Mouse (Mus musculus) right cerebral cortex, postnatal 10 days (tissue): Measurements from ENCODE around the gene Cog1.
A peak's percentile ranks its signal among the peaks of the same experiment; 100 is the strongest.
"Not testable (repeated sequence)": the region's sequence is repeated elsewhere in the genome, so short reads cannot be mapped to it uniquely, and the experiment has no call there.

Experiments used
- DNase-seq, 2 experiments: peaks; one replicate each; pipeline ENCODE4 v3.0.0; 2021; ENCODE audit warnings: low spot score in 2 of 2

Gene Cog1

DNA sequence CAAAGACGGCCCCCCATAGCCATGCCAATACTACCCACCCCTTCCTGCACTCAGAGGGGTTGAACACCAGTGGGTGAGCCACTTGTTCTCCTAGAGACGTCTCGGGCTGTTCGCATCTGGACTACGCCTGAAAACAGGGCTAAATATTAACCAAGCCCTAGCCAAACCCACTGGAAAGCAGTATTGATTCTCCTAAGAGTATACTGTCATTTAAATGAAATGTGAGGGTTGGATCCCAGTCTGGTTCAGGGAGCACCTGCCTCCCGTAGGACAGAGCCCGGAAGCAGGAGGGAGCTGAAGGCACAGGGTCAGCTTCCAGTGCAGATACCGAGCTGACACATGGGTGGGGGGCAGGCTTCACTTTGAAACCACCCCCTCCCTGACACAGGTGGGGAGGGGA, 17.1 kb upstream of the Cog1 start:
- no peak for DNase-seq

DNA sequence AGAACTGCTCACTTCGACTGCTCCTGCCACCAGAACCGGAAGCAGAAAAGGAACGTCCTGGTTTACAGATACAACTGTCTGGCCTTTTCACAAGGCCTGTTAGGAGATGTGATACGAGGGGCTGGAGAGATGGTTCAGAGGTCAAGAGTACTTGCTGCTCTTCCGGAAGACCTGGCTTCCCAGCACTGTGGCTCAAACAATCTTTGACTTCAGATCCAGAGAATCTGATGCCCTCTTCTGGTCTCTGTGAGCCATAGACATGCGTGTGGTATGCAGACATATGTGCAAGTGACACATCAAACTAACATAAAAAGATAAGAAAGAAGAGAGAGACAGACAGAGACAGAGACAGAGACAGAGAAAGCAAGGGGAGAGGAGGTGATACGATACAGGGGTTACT, 16.7 kb upstream of the Cog1 start:
- DNase-seq: no peak

DNA sequence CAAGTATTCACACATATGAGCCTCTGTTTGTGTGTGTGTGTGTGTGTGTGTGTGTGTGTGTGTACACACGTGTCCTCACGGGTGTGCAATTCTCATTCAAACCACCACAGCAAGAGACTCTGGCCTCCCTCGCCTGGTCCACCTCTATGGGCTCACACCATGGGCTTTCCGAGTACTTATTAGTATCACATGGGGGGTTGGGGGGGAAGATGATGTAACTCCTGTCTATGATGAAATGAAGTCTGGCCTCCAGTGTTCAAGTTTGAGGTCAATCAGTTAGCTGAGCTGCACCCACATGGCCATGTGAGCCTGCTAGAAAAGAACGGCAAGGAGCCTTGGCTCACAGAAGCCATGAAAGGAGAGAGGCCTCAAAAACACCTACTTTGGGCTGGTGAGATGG, 15.6 kb upstream of the Cog1 start:
- DNase-seq: no peak

DNA sequence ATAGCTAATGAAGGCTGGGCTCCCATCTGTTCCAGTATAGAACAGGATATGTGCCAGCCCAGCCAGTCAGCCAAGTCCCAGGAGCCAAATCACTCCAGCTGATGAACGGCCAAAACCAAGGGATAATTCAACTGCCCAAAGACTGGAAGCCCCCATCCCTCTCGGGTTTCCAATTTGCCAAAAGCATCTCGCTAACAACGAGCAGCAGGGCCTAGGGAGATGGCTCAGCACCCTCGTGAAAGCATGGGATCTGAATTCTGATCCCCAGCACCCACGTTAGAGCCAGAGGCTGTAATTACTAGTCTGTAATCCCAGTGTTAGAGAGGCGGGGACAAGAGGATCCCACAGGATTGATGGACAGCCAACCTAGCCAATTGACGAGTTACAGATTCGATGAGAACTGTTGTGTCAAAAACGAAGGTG, 14.3 kb upstream of the Cog1 start:
- no peak for DNase-seq

DNA sequence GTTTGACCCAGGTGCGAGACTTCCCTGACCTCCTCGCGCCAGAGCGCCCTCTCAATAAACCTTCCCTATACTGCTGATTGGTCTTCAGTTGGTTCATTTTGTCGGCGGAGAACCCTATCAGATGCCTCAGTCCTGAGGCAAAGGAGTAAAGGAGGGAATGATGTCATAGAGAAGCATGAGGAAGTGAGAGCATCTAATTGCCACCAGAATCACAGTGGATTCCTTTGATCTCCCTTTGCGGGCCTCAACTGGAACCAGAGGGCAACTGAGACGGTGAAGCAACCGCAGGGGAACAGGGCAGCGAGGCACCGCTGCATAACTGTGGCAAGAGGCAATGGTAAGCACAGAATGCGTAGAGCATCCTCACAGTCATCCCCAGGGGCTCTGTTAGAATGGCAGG, 10.3 kb upstream of the Cog1 start:
- no peak for DNase-seq

DNA sequence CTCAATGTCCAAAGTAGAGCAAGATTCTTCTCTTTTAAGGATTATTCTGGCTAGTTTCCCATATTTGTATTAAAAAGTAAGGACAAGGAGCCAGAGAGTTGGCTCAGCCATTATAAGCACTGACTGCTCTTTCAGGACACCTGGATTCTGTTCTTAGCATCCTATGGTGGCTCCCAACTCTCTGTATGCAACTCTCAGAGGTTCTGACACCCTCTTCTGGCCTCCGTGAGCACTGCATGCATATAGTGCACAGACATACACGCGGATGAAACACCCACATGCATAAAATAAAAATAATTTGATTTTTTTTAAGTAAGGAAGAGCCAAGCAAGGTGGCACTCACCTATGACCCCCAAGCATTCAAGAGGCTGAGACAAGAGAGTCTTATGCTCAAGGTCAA, 3.8 kb upstream of the Cog1 start:
- DNase-seq: no peak

DNA sequence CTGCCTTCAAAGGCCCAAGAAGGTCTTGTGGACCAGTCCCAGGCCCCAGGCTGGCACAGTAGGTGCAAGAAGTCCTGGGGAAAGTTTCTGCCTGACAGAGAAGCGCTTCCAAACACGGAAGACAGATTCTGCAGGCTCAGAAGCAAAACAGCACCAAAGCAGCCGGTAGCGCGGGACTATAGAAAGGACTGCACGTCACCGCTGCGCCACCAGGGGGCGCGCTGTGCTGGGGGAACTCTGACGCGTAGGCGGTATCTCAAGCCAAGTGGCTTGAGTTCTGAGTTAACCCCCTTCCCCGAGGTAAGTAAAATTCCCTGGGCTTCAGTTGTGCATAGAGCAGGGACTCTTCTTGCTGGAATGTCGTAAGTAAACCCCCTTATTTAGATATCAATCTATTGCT, 817 bp upstream of the Cog1 start:
- peak; percentile 78 to 88 for DNase-seq

DNA sequence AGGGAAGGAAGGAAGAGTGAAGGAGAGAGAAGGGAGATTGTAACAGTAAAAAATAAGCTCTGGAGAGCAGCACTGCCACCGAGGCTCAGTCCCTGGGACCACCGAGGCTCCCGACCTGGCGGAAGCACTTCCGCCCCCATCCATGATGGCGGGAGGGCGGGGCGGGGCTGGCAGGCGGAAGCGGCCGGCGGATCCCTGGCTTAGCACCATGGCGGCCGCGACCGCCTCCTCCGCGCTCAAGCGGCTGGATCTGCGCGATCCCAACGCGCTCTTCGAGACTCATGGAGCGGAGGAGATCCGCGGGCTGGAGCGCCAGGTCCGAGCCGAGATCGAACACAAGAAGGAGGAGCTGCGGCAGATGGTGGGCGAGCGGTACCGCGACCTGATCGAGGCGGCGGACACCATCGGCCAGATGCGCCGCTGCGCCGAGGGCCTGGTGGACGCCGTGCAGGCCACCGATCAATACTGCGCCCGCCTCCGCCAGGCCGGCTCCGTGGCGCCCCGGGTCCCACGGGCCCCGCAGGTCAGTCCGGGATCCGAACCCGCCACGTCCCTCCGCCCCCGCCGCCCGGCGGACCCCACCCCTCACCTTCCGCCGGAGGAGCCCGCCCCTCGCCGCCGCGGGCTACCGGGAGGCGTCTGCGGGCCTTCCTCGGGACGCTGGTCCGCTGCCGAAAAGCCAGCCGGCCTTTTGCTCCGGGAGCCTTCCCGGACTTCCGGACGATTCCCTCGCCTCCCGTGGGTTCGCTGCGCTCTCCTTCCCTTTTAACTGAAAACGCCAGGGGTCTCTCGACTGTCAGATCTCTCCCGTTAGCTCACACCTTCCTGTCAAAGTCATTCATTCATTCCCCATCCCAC, 613 bp downstream of the Cog1 start, which contains the start of gene Slc39a11:
TSS of gene Slc39a11 (minus strand) at position 727 of the 858 bp plus-strand sequence.
- DNase-seq: peak; percentile 73 to 76

DNA sequence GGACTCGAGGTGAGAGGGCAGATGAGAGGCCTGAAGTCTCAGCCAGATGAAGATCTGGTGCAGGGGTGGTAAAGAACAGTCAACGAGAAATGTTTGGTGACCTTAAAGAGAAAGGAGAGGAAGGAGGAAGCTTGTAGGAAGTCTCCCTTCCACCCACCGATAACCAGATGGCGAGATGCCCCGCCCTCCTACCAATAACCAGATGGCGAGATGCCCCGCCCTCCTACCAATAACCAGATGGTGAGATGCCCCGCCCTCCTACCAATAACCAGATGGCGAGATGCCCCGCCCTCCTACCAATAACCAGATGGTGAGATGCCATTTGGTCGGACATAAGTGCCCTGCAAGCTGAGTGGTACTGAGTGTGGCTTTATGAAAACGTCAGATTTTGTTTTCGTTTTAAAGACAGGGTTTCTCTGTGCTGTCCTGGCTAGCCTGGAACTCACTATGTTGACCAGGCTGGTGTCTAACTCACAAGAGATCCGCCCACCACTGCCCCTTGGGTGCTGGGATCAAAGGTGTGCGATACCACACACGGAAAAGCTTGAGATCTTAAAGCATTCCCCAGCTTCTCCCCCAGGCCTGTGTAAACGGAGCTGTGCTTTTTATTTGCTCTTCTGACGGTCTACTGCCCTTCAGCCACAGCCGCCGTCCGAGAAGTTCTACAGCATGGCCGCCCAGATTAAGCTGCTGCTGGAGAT, 2.4 kb downstream of the Cog1 start:
- DNase-seq: no peak

DNA sequence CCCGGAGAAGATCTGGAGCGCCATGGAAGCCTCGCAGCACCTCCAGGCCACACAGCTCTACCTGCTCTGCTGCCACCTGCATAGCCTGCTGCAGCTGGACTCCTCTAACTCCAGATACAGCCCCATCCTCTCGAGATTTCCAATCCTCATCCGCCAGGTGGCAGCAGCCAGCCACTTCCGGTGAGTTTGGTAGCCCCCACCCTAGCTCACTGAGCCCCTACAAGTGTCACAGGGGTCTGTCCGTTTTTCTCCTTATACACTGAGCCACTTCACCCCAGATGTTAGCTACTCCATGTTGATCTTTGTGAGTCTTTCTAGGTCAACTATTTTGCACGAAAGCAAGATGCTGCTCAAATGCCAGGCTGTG, 2.9 kb downstream of the Cog1 start:
- peak; percentile 62 to 75 for DNase-seq

DNA sequence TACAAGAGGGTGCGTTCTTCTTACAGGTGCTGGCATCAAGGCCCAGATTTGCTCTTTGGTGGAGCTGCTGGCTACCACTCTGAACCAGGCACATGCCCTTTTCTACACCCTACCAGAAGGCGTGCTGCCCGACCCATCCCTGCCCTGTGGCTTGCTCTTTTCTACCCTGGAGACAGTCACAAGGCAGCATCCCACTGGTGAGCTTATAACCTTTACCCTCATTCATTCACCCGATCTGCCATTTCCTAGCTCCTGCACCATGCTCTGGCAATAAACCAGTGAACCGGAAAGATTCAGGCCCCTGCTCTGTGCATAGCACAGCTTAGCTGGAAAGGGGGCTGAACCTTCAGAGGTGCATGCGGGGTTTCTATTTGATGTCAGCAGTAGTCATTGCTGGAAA, 3.5 kb downstream of the Cog1 start:
- DNase-seq: no peak

DNA sequence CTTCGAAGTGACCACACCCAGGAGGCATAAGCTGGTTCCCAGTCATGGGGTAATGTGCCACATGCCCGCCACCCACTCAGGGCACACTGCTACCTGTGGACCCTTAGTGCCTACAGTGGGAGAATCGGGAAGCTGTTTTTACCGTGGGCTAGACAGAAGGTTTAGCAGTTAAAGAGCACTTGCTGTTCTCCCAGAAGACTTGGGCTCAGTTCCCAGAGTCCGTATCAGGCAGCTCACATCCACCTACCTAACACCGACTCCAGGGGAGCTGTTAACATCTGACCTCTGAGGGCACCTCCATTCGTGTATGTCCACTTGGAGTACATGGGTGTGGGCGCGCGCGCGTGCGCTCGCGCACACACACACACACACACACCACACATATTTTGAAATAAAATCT, 5.1 kb downstream of the Cog1 start:
- no peak for DNase-seq

DNA sequence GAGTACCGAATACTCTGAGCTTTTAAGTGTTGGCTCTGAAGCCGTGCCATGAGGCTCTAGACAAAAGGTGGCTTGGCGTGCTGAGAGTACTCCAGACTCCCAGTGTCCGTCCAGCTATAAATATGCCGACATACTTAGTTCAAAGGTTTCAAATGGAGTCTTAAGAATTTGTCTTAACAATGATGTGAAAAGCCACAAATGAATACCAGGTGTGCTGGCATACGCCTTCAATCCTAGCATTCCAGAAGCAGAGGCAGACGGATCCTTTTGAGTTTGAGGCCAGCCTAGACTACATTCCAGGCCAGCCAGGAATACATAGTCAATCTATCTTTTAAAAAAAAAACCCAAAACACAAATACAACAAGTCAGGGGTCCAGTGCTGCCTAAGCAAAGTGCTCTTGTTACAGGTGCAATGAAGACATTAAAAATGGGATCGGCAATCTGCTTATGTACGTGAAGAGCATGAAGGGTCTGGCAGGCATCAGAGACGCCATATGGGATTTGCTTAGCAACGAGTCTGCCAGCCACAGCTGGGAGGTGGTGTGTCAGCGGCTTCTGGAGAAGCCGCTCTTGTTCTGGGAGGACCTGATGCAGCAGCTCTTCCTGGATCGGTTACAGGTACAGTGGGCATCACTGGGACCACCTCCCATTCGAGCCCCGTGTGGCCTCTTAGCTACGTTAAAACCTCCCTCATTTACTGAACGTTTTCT, 5.7 kb downstream of the Cog1 start:
- peak; percentile 61 to 77 for DNase-seq

DNA sequence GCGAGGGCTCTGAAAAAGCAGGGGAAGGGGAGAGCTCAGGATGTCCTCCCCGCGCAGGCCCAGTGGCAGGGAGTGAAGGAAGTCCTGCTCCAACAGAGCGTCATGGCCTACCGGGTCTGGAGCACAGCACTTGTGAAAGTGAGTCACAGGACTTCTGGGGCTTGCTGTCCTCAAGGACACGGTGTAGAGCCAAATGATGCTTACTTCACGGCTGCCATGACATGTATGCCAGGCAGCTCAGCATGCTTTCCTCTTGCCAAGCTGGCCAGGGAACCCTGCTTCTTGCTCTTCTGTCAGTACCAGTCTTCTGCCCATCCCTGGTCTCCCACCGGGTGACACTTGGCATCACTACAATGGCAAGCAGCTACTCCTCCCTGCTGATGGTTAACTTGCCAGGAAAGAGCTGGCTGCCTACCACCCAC, 7.6 kb downstream of the Cog1 start:
- no peak for DNase-seq

DNA sequence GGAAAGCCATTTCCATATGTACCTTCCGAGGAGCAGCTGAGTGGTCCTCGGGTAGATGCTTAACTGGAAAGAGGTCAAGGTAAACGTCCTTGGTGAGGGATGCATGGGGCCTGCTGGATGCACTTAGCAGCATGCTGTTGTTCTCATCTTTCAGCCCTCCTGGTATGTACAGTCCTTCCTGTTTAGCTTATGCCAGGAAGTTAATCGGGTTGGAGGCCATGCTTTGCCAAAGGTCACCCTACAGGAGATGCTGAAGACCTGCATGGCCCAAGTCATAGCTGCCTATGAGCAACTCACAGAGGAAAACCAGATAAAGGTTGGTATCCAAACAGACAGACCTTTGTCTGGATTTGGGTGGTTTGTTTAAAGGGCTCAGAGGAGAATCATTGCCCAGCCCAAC, 8.3 kb downstream of the Cog1 start:
- DNase-seq: no peak

DNA sequence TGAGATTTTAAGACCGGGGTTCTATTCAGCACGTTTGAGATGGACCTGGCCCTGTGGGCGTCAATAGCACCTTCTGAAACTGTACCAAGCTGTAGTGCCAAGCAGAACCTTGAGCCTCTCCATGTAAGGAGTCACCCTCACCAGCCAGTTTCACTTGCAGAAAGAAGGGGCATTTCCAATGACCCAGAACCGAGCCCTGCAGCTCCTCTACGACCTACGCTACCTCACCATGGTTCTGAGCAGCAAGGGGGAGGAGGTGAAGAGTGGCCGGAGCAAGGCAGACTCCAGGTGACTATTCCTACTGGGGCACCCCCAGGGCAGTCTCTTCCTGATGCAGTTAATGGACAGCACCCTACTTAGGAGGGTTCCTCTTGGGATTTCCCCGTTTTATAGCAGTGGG, 9.3 kb downstream of the Cog1 start:
- DNase-seq: no peak

DNA sequence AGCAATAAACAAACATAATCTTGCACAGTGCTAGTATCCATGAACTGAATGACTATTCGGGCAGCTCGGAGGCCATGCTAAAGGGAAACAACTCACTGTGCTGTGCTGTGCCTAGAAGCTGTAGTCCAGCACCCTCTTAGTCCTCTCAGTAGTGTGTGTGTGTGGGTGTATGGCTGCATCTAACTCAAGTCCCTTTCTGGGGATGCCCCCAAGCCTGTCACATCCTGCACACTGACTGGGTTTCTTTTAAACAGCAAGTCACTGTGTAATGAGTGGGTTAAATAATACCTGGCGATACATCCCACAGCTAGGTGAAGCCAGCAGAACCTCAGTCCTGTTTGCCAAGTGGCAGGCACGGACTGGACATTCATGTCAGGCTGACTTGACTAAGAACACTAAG, 9.8 kb downstream of the Cog1 start:
- DNase-seq: no peak

DNA sequence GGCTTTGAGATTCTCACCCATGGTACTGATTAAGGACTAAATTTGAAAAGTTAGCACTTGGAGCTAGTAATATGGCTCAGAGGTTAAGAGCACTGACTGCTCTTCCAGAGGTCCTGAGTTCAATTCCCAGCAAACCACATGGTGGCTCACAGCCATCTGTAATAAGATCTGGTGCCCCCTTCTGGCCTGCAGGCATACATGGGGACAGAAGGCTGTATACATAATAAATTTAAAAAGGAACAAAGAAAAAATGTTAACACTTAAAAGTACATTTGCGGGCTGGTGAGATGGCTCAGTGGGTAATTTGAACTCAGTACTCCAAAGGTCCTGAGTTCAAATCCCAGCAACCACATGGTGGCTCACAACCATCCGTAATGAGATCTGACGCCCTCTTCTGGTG, 11.2 kb downstream of the Cog1 start:
- DNase-seq: not testable (repeated sequence)

DNA sequence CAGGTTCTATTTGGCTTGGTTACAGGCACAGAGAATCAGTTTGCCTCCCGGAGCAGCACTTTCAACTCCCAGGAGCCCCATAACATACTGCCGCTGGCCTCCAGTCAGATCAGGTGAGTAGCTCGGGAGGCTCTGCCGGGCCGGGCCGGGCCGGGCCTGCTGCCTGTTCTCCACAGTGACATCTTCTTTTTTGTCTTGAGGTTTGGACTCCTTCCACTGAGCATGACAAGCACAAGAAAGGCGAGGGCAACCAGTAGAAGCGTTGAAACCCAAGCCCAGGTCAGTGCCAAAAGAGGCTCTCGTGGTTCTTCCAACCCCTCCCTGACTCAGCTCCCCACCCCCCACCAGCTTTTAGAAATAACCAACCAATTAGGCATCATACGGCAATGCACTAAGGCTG, 12.0 kb downstream of the Cog1 start:
- no peak for DNase-seq

DNA sequence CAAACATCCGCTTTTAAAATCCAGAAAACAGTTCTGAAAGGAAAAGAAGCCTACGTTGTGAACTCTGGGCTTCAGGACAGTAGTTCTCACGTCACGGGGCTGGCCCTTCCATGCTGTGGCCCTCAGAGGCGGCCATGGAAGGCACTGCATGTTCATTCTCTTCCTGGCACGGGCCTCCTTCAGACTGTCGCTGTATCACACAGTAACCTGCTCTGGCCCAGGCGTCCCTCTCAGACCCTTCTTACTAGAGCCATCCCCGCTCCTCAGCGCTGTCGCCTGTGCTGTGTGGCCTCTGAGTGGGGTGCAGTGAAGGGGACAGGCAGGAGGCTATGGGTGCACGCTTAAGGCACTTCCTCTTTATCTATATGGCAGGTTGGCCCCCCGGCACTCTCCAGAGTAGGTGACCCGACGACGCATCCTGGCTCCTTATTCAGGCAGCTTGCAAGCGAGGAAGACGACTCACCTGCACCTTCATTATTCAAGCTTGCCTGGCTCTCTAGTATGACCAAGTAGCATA, 12.9 kb downstream of the Cog1 start:
- no peak for DNase-seq

DNA sequence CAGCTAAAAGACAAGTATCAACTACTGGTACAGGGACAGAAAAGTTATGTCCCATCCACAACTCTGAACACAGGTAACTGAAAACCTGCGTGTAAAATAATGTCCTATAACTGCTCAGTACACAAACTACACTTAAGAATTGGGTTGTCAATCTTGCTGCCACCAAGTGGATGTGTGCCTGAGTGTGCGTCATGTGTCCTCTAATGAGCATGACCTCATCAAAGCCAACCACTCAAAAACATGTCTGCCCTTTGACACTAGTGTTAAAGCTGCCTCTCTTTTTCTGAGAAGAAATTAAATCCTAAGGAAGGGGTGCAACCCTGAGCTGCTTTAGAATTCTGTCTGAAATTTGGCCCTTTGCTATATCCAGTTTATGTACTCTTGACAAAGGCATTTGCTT, 15.3 kb downstream of the Cog1 start:
- no peak for DNase-seq

DNA sequence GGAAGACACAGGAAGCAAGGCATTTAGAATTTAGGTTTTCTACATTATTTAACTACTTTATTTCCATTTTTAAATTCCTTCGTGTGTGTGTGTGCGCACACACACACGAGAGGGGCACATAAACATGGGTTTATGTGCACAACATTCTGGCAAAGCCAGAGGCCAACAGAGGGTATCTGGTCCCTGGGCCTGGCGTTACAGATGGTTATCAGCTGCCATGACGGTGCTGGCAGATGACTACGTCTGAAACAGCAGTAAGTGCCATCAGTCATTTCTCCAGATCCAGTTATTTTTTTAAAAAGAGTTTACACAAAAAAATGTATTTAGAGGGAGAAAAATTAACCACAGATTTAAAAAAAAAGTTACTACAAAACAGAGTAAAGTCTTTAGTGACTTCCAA, 17.2 kb downstream of the Cog1 start:
- no peak for DNase-seq
